In genomic region chr13:23526312-23526711, GRCm38 (mm10) we compare ENCODE assay signal across 8 mouse cellular contexts. TPM values are rescaled to one million over a fixed set of nuclear protein-coding genes. Genes with fewer than 3 reads are reported as not detected.
A peak's percentile ranks its signal among the peaks of the same experiment; 100 is the strongest.
DNase-seq lines count a peak whose midpoint lies in the region; ATAC-seq lines count a peak whose summit lies in the region.

No protein-coding gene starts in this region.

- H3K4me3 ChIP-seq in forebrain, embryonic 12.5 days (replicated peaks): peak overlapping the region; percentile 40
- peak overlapping the region; percentile 43 for H3K4me3 ChIP-seq in heart, embryonic 16.5 days (ENCODE audit: low read length)
- peak overlapping the region; percentile 54 for H3K4me3 ChIP-seq in liver, embryonic 13.5 days (replicated peaks)
- peak overlapping the region; percentile 30 for H3K4me3 ChIP-seq in stomach, embryonic 14.5 days (ENCODE audit: low read depth, low read length)

- no peaks in the 10 kb centered on the region for H3K9me3 ChIP-seq in forebrain, embryonic 12.5 days
- H3K9me3 ChIP-seq in heart, embryonic 16.5 days (replicated peaks; ENCODE audit: control insufficient read depth, low read length): no peaks in the 10 kb centered on the region
- no peaks in the 10 kb centered on the region for H3K9me3 ChIP-seq in liver, embryonic 13.5 days (replicated peaks)
- no peaks in the 10 kb centered on the region for H3K9me3 ChIP-seq in stomach, embryonic 14.5 days (ENCODE audit: control insufficient read depth, low read depth, low read length)

- H3K9ac ChIP-seq in forebrain, embryonic 12.5 days: peak overlapping the region; percentile 54
- peak overlapping the region; percentile 42 for H3K9ac ChIP-seq in heart, embryonic 16.5 days (ENCODE audit: low read length)
- peak overlapping the region; percentile 70 for H3K9ac ChIP-seq in liver, embryonic 13.5 days
- H3K9ac ChIP-seq in stomach, embryonic 14.5 days (replicated peaks; ENCODE audit: low read depth, low read length): no peak overlapping the region

- peaks cover 19% of the 10 kb centered on the region for H3K4me1 ChIP-seq in forebrain, embryonic 12.5 days
- H3K4me1 ChIP-seq in heart, embryonic 16.5 days (ENCODE audit: control insufficient read depth, insufficient read depth, low read length): peaks cover 13% of the 10 kb centered on the region
- H3K4me1 ChIP-seq in liver, embryonic 13.5 days (replicated peaks): peaks cover 59% of the 10 kb centered on the region
- H3K4me1 ChIP-seq in stomach, embryonic 14.5 days (ENCODE audit: control insufficient read depth, insufficient read depth, low read length): peaks cover 5% of the 10 kb centered on the region; the same call in 1 of the 2 replicates

- 0 out of 2 replicates have a peak, but pooled peaks have one; percentile 22 for ATAC-seq in cerebellum, adult (ENCODE audit: insufficient number of reproducible peaks, low FRiP score, low TSS enrichment)
- peak; percentile 67 for ATAC-seq in forebrain, embryonic 12.5 days (ENCODE audit: low FRiP score)
- ATAC-seq in heart, embryonic 16.5 days (replicated peaks; ENCODE audit: extremely low read depth, insufficient read depth, low FRiP score): no peak
- no peak for ATAC-seq in liver, embryonic 13.5 days (ENCODE audit: low read depth)
- ATAC-seq in stomach, embryonic 14.5 days (ENCODE audit: insufficient number of reproducible peaks, insufficient read depth, low FRiP score, low read depth): peak; percentile 44; the same call in 1 of the 2 replicates

- H3K27me3 ChIP-seq in forebrain, embryonic 12.5 days: no peaks in the 10 kb centered on the region
- no peaks in the 10 kb centered on the region for H3K27me3 ChIP-seq in heart, embryonic 16.5 days (ENCODE audit: control insufficient read depth, insufficient read depth, low read length)
- H3K27me3 ChIP-seq in liver, embryonic 13.5 days: no peaks in the 10 kb centered on the region
- H3K27me3 ChIP-seq in stomach, embryonic 14.5 days (ENCODE audit: control insufficient read depth, insufficient read depth, low read length): no peaks in the 10 kb centered on the region

- peak overlapping the region; percentile 65; the same call in 1 of the 2 replicates for H3K27ac ChIP-seq in forebrain, embryonic 12.5 days
- H3K27ac ChIP-seq in heart, embryonic 16.5 days (ENCODE audit: low read length): no peak overlapping the region
- H3K27ac ChIP-seq in liver, embryonic 13.5 days: peak overlapping the region; percentile 40; the same call in 1 of the 2 replicates
- 0 out of 2 replicates have a peak overlapping the region, but pooled peaks have one; percentile 29 for H3K27ac ChIP-seq in stomach, embryonic 14.5 days (ENCODE audit: low read length)

- under 1% methylated on average over 17 of the region's 17 CpGs for WGBS in forebrain, embryonic 12.5 days
- under 1% methylated on average over 17 of the region's 17 CpGs for WGBS in heart, embryonic 16.5 days
- WGBS in liver, embryonic 13.5 days (ENCODE audit: insufficient replicate concordance): under 1% methylated on average over 17 of the region's 17 CpGs
- under 1% methylated on average over 17 of the region's 17 CpGs for WGBS in stomach, embryonic 14.5 days

- no peaks in the 10 kb centered on the region for H3K36me3 ChIP-seq in forebrain, embryonic 12.5 days (replicated peaks)
- no peaks in the 10 kb centered on the region for H3K36me3 ChIP-seq in heart, embryonic 16.5 days (ENCODE audit: control insufficient read depth, insufficient read depth)
- no peaks in the 10 kb centered on the region for H3K36me3 ChIP-seq in liver, embryonic 13.5 days
- no peaks in the 10 kb centered on the region for H3K36me3 ChIP-seq in stomach, embryonic 14.5 days (ENCODE audit: control insufficient read depth, insufficient read depth, low read length)

- peak; percentile 91 to 92 for DNase-seq in CD8-positive naive resting alpha-beta T cell, adult 2 months (ENCODE audit: low read depth in 2 of 2, low spot score in 2 of 2)
- DNase-seq in kidney, postnatal 36 days: peak; percentile 90 to 91
- DNase-seq in liver, embryonic 13.5 days: peak; percentile 84
- peak; percentile 95 for DNase-seq in naive thymus-derived CD4-positive, alpha-beta T cell, adult 2 months (ENCODE audit: low read depth)

- peak overlapping the region; percentile 51 for H3K4me2 ChIP-seq in forebrain, embryonic 12.5 days
- peak overlapping the region; percentile 58 for H3K4me2 ChIP-seq in heart, embryonic 16.5 days (ENCODE audit: low read depth, low read length)
- peak overlapping the region; percentile 69 for H3K4me2 ChIP-seq in liver, embryonic 13.5 days
- H3K4me2 ChIP-seq in stomach, embryonic 14.5 days (replicated peaks; ENCODE audit: low read depth, low read length): peak overlapping the region; percentile 38

RNA-seq across cellular contexts. Expression of gene Hist1h4h, which starts 4.5 kb away (rescaled TPM):
- polyA plus RNA-seq in forebrain, embryonic 12.5 days (2016; fragmentation: Nextera tagmentation; extraction: Ambion mirVana): 7.2 and 8.7 TPM in 2 replicates
- polyA plus RNA-seq in heart, embryonic 16.5 days (2015; fragmentation: Nextera tagmentation; extraction: Ambion mirVana): 7.7 and 8.6 TPM in 2 replicates
- 3.8 and 5.9 TPM in 2 replicates for polyA plus RNA-seq in liver, embryonic 13.5 days (2015; fragmentation: Nextera tagmentation; extraction: Ambion mirVana)
- 4.8 and 6.7 TPM in 2 replicates for polyA plus RNA-seq in stomach, embryonic 14.5 days (2014; fragmentation: Nextera tagmentation; extraction: Ambion mirVana)

RNA-seq across cellular contexts. Expression of gene Hist1h2af, which starts 7.4 kb away (rescaled TPM):
- 9.3 and 10.7 TPM in 2 replicates for polyA plus RNA-seq in forebrain, embryonic 12.5 days (2016; fragmentation: Nextera tagmentation; extraction: Ambion mirVana)
- 3.8 and 9.2 TPM in 2 replicates for polyA plus RNA-seq in heart, embryonic 16.5 days (2015; fragmentation: Nextera tagmentation; extraction: Ambion mirVana)
- polyA plus RNA-seq in liver, embryonic 13.5 days (2015; fragmentation: Nextera tagmentation; extraction: Ambion mirVana): 7.7 and 13.6 TPM in 2 replicates
- 7.8 and 14.1 TPM in 2 replicates for polyA plus RNA-seq in stomach, embryonic 14.5 days (2014; fragmentation: Nextera tagmentation; extraction: Ambion mirVana)

RNA-seq across cellular contexts. Expression of gene Hist1h3g, which starts 8.9 kb away (rescaled TPM):
- polyA plus RNA-seq in forebrain, embryonic 12.5 days (2016; fragmentation: Nextera tagmentation; extraction: Ambion mirVana): 7.2 and 8.3 TPM in 2 replicates
- 2.0 and 2.2 TPM in 2 replicates for polyA plus RNA-seq in heart, embryonic 16.5 days (2015; fragmentation: Nextera tagmentation; extraction: Ambion mirVana)
- 10.3 and 17.1 TPM in 2 replicates for polyA plus RNA-seq in liver, embryonic 13.5 days (2015; fragmentation: Nextera tagmentation; extraction: Ambion mirVana)
- polyA plus RNA-seq in stomach, embryonic 14.5 days (2014; fragmentation: Nextera tagmentation; extraction: Ambion mirVana): 5.5 and 7.8 TPM in 2 replicates

RNA-seq across cellular contexts. Expression of gene Hist1h2bh, which starts 16.9 kb away (rescaled TPM):
- 0.87 and 0.95 TPM in 2 replicates for polyA plus RNA-seq in forebrain, embryonic 12.5 days (2016; fragmentation: Nextera tagmentation; extraction: Ambion mirVana)
- polyA plus RNA-seq in heart, embryonic 16.5 days (2015; fragmentation: Nextera tagmentation; extraction: Ambion mirVana): 0.38 and 0.52 TPM in 2 replicates
- 1.7 TPM in 2 replicates for polyA plus RNA-seq in liver, embryonic 13.5 days (2015; fragmentation: Nextera tagmentation; extraction: Ambion mirVana)
- polyA plus RNA-seq in stomach, embryonic 14.5 days (2014; fragmentation: Nextera tagmentation; extraction: Ambion mirVana): 1.1 and 1.2 TPM in 2 replicates

RNA-seq across cellular contexts. Expression of gene Hist1h3f, which starts 17.5 kb away (rescaled TPM):
- polyA plus RNA-seq in forebrain, embryonic 12.5 days (2016; fragmentation: Nextera tagmentation; extraction: Ambion mirVana): 0.99 and 1.5 TPM in 2 replicates
- polyA plus RNA-seq in heart, embryonic 16.5 days (2015; fragmentation: Nextera tagmentation; extraction: Ambion mirVana): 0.20 and 0.37 TPM in 2 replicates
- polyA plus RNA-seq in liver, embryonic 13.5 days (2015; fragmentation: Nextera tagmentation; extraction: Ambion mirVana): 1.1 and 2.1 TPM in 2 replicates
- polyA plus RNA-seq in stomach, embryonic 14.5 days (2014; fragmentation: Nextera tagmentation; extraction: Ambion mirVana): 0.94 and 1.3 TPM in 2 replicates

Comparison
In these comparisons a context has a peak if more than half of its experiments do, and no peak if none do; other contexts are left out.
1. ATAC-seq: peak in cerebellum, adult (single experiment), forebrain, embryonic 12.5 days (single experiment) and stomach, embryonic 14.5 days (single experiment); none in heart, embryonic 16.5 days (single experiment) and liver, embryonic 13.5 days (single experiment).
2. Peak in every context shown above with its lines, with median percentiles within 50 percentile points of each other: DNase-seq, H3K4me2 ChIP-seq and H3K4me3 ChIP-seq.